Mouse (Mus musculus) heart, embryonic 11.5 days (tissue): ENCODE measurements at regions not wholly inside any gene's neighbourhood (a gene's known extent, or its start where the extent isn't known, plus 50 kb on each side); places are given as distances from the start of the nearest gene placed in this dataset.

Experiments
- ATAC-seq: fragments of 200-750 bp; cut with Nextera tagmentation; replicated peaks from 2 replicates; pipeline ENCODE4 v1.8.0; 2017; ENCODE audit warnings: moderate library complexity; ENCODE audit not compliant: insufficient number of reproducible peaks, low FRiP score, low TSS enrichment
- H3K27ac ChIP-seq: fragments of 300-500 bp; sonication (generic); 2 replicates; pipeline ENCODE4 v1.5.1; 2014; ENCODE audit warnings: mild to moderate bottlenecking, low read depth, low read length
- H3K27me3 ChIP-seq: fragments of 300-500 bp; sonication (generic); 2 replicates; pipeline ENCODE4 v1.6.1; 2014; ENCODE audit warnings: mild to moderate bottlenecking, low read length, mixed read lengths; ENCODE audit not compliant: control insufficient read depth, insufficient read depth
- H3K36me3 ChIP-seq: fragments of 300-500 bp; sonication (generic); 2 replicates; pipeline ENCODE4 v1.6.1; 2014; ENCODE audit warnings: mild to moderate bottlenecking, low read length, moderate library complexity, mixed read lengths; ENCODE audit not compliant: control insufficient read depth, insufficient read depth
- H3K4me1 ChIP-seq: fragments of 300-500 bp; sonication (generic); 2 replicates; pipeline ENCODE4 v1.6.1; 2014; ENCODE audit warnings: low read length; ENCODE audit not compliant: control insufficient read depth, insufficient read depth
- H3K4me2 ChIP-seq: fragments of 300-500 bp; sonication (generic); 2 replicates; pipeline ENCODE4 v1.6.1; 2014; ENCODE audit warnings: mild to moderate bottlenecking, moderate library complexity
- H3K4me3 ChIP-seq: fragments of 300-500 bp; sonication (generic); 2 replicates; pipeline ENCODE4 v1.5.1; 2014; ENCODE audit warnings: low read depth, low read length
- H3K9ac ChIP-seq: fragments of 300-500 bp; sonication (generic); 2 replicates; pipeline ENCODE4 v1.6.1; 2014; ENCODE audit warnings: mild to moderate bottlenecking, low read depth, low read length, moderate library complexity
- H3K9me3 ChIP-seq: fragments of 300-500 bp; sonication (generic); replicated peaks from 2 replicates; pipeline ENCODE4 v1.6.1; 2016; ENCODE audit warnings: low read length; ENCODE audit not compliant: control insufficient read depth
- WGBS: fragments of 180-500 bp; shearing (Covaris S2); extraction: QIAGEN DNeasy Blood & Tissue Kit; methylation state at CpG from one replicate; pipeline ENCODE4 v1.1.7; 2014; ENCODE audit not compliant: insufficient replicate concordance; 5-methylcytosine and 5-hydroxymethylcytosine counted together

GRCm38 (mm10) chr15:61599734-61600133, 676.9 kb upstream of the A1bg start:
- no peak overlapping the region for H3K27ac ChIP-seq
- ATAC-seq: no peak
- no peaks in the 10 kb centered on the region for H3K4me1 ChIP-seq
- H3K36me3 ChIP-seq: no peaks in the 10 kb centered on the region
- H3K27me3 ChIP-seq: no peaks in the 10 kb centered on the region
- H3K4me2 ChIP-seq: peak overlapping the region; percentile 7; the same call in 1 of the 2 replicates
- H3K4me3 ChIP-seq: 0 out of 2 replicates have a peak overlapping the region, but pooled peaks have one; percentile 6
- no peaks in the 10 kb centered on the region for H3K9me3 ChIP-seq
- H3K9ac ChIP-seq: no peak overlapping the region
- 31% methylated on average over 6 of the region's 6 CpGs for WGBS

DNA sequence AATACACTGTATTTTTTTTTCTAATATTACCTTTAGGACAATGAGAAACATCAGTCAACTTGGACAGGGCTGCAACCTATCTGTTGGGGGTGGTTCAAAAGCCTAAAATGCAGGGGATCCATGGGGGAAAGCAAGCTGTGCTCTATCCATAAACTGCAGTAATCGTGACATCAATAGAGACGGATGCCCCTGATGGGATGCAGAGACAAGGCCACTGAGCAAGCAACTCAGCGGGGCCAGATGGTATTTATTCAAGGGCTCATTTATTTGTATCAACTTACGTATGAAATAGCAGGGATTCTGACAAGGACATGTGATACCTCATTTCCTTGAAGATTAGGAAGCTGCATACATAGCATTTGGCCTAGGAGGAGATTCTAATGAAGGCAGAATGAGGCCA, 673.5 kb upstream of the A1bg start:
- Histone ChIP-seq H3K27me3 (no peaks in the 10 kb centered on the region), H3K4me2 (no peak overlapping the region)

DNA sequence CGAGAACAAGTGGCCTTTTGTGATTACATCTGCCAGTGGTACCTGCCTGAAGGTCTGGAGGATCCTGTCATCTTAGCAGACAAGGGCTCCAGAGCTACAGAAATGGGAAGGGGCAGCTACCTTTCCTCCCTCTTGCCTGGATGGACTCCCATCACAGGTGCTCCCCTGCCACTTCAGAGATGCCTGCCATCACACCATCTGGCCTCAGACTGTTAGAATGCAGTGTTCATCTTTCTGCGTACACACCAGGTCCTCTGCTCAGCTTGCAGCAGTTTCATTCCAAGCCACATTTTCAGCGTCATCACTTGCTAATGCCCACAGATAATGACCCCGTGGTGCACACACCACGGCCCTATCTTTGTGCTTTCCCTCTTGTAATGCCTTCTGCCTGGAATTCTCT, 666.1 kb upstream of the A1bg start:
- Histone ChIP-seq H3K27ac (no peak overlapping the region), H3K27me3 (no peaks in the 10 kb centered on the region), H3K4me1 (no peaks in the 10 kb centered on the region), H3K4me2 (no peak overlapping the region), H3K9ac (no peak overlapping the region), H3K9me3 (no peaks in the 10 kb centered on the region), H3K4me3 (no peak overlapping the region), H3K36me3 (no peaks in the 10 kb centered on the region)
- no peak for ATAC-seq
- WGBS: 54% methylated on average over 5 of the region's 5 CpGs

More for the DNA sequence above, 673.5 kb upstream of the A1bg start:
- no peaks in the 10 kb centered on the region for H3K4me1 ChIP-seq
- no peak overlapping the region for H3K9ac ChIP-seq
- 64% methylated on average over 4 of the region's 4 CpGs for whole genome bisulfite sequencing
- no peaks in the 10 kb centered on the region for H3K36me3 ChIP-seq
- no peak overlapping the region for H3K27ac ChIP-seq
- no peaks in the 10 kb centered on the region for H3K9me3 ChIP-seq
- H3K4me3 ChIP-seq: no peak overlapping the region
- no peak for ATAC-seq

GRCm38 (mm10) chr15:61582335-61582734, 659.5 kb upstream of the A1bg start:
- Histone ChIP-seq H3K9ac (no peak overlapping the region), H3K36me3 (no peaks in the 10 kb centered on the region), H3K4me1 (no peaks in the 10 kb centered on the region), H3K4me3 (no peak overlapping the region), H3K27me3 (no peaks in the 10 kb centered on the region), H3K9me3 (no peaks in the 10 kb centered on the region), H3K4me2 (no peak overlapping the region), H3K27ac (no peak overlapping the region)
- no peak for ATAC-seq
- 43% methylated on average over 2 of the region's 2 CpGs for WGBS

DNA sequence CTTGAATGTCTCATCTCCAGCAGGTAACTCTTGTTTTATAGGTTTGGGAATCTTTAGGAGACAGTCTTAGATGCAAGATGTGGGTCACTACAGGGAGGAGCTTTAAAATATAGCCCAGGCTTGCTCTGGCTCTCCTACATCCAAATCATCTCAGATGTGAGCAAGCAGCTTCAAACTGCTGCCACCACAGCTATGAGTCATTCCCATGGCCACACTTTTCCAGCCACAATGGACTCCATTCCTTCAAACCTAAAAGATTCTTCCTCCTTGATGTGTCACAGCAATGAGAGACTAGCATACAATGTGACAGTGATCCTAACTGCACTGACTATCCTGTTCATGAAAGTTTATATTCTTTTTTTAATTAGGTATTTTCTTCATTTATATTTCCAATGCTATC, 640.5 kb upstream of the A1bg start:
- no peaks in the 10 kb centered on the region for H3K4me1 ChIP-seq
- H3K9ac ChIP-seq: no peak overlapping the region
- no peaks in the 10 kb centered on the region for H3K36me3 ChIP-seq
- H3K27me3 ChIP-seq: no peaks in the 10 kb centered on the region
- no peak for ATAC-seq
- H3K9me3 ChIP-seq: no peaks in the 10 kb centered on the region
- H3K4me3 ChIP-seq: no peak overlapping the region
- no peak overlapping the region for H3K4me2 ChIP-seq
- H3K27ac ChIP-seq: no peak overlapping the region

GRCm38 (mm10) chr15:61562252-61562651, 639.4 kb upstream of the A1bg start:
- Histone ChIP-seq H3K27ac (no peak overlapping the region), H3K9me3 (no peaks in the 10 kb centered on the region), H3K4me2 (no peak overlapping the region), H3K36me3 (no peaks in the 10 kb centered on the region), H3K9ac (no peak overlapping the region), H3K4me3 (no peak overlapping the region), H3K27me3 (no peaks in the 10 kb centered on the region), H3K4me1 (no peaks in the 10 kb centered on the region)
- no peak for ATAC-seq
- 47% methylated on average over 2 of the region's 2 CpGs for WGBS

DNA sequence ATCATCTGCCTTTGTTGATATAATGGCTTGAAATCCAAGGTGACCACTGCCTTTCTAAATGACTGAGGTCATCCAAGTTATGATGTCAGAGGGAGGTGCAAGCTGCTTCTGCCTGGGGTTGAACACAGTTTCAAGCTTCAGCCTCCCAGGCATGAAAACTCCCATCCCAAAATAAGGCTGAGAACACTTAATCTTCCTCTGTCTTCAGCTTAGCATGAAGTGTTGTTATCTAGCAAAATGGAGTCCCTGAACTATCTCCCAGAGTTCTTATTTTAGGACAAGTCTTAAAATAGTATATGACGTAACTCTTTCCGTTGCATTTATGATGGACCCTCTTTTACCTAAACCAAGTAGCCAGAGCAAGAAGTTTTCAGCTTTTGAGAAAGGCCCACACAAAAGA, 631.1 kb upstream of the A1bg start:
- no peak for ATAC-seq
- Histone ChIP-seq H3K27ac (0 out of 2 replicates have a peak overlapping the region, but pooled peaks have one; percentile 15), H3K4me2 (no peak overlapping the region), H3K9ac (no peak overlapping the region), H3K4me1 (peaks cover 4% of the 10 kb centered on the region; the same call in 1 of the 2 replicates), H3K9me3 (no peaks in the 10 kb centered on the region), H3K4me3 (no peak overlapping the region), H3K36me3 (no peaks in the 10 kb centered on the region), H3K27me3 (no peaks in the 10 kb centered on the region)
- 61% methylated on average over 2 of the region's 2 CpGs for WGBS

DNA sequence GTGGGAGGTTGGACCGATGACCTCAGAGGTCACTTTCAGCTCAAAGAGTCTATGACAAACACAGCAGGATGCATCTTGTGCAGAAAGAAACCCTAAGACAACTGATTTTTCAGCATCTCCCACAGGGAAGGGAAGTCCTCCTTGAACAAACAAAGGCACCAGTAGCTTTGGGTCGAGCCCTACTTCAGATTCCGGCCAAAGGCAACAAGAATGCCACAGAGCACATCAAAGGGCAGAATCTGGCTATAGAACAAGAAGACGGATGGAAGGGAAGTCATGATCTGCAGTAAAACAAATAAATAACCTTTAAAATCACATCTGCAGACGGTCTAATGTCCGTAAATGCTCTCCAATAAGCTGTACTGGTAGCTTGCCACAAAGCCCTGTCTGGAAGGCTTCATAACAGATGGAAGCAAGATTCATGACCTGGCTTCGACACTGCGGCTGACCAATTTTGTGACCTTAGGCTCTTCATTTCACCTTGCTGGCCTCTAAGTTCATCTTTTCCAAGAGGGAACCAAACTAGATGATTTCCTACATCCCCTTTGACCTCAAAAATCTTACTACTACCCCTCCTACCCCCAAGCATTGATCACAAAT, 630.4 kb upstream of the A1bg start:
- ATAC-seq: no peak
- H3K9me3 ChIP-seq: no peaks in the 10 kb centered on the region
- WGBS: 63% methylated on average over 8 of the region's 8 CpGs
- H3K9ac ChIP-seq: no peak overlapping the region
- no peak overlapping the region for H3K27ac ChIP-seq
- no peaks in the 10 kb centered on the region for H3K36me3 ChIP-seq
- peaks cover 4% of the 10 kb centered on the region; the same call in 1 of the 2 replicates for H3K4me1 ChIP-seq
- H3K27me3 ChIP-seq: no peaks in the 10 kb centered on the region
- H3K4me2 ChIP-seq: no peak overlapping the region
- no peak overlapping the region for H3K4me3 ChIP-seq

DNA sequence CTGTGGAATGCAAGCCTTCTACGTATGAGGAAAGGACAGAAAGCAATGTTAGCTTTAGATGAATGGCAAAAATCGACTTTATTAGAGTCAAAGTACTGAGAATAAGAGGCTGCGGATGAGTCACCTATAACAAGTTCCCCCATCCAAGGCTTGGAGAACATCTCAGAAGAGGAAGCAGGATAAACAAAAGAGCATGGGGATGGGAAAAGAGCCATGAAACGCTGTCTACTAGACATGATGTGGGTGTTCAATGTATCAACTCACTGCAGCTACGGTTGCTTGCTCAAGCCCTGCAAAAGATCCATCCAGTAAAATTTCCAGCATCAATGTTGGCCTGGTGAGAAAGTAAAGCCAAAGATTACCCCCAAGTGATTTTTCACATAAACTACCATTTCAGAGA, 628.4 kb upstream of the A1bg start:
- WGBS: 78% methylated on average over 5 of the region's 5 CpGs
- no peaks in the 10 kb centered on the region for H3K27me3 ChIP-seq
- H3K9me3 ChIP-seq: no peaks in the 10 kb centered on the region
- no peak overlapping the region for H3K4me2 ChIP-seq
- H3K4me1 ChIP-seq: peaks cover 4% of the 10 kb centered on the region; the same call in 1 of the 2 replicates
- ATAC-seq: no peak
- H3K9ac ChIP-seq: no peak overlapping the region
- no peak overlapping the region for H3K4me3 ChIP-seq
- no peaks in the 10 kb centered on the region for H3K36me3 ChIP-seq
- no peak overlapping the region for H3K27ac ChIP-seq
